In genomic region chr9:57517113-57517512, GRCm38 (mm10) we compare ENCODE assay signal across 8 mouse cellular contexts. TPM values are rescaled to one million over a fixed set of nuclear protein-coding genes. Genes with fewer than 3 reads are reported as not detected.
A peak's percentile ranks its signal among the peaks of the same experiment; 100 is the strongest.
DNase-seq lines count a peak whose midpoint lies in the region; ATAC-seq and TF ChIP-seq lines count a peak whose summit lies in the region.

No protein-coding gene starts in this region.

- H3K4me1 ChIP-seq in heart, adult 2 months (ENCODE audit: control insufficient read depth, insufficient read depth, low read length) = peaks cover 2% of the 10 kb centered on the region
- peaks cover 10% of the 10 kb centered on the region for H3K4me1 ChIP-seq in forebrain, embryonic 12.5 days

- no peak overlapping the region for H3K9ac ChIP-seq in heart, adult 2 months (ENCODE audit: low read depth, low read length)
- no peak overlapping the region for H3K9ac ChIP-seq in forebrain, embryonic 12.5 days

- WGBS in heart, adult 2 months = 4% methylated on average over 3 of the region's 3 CpGs
- WGBS in forebrain, embryonic 12.5 days = 10% methylated on average over 3 of the region's 3 CpGs

- no peak overlapping the region for H3K27ac ChIP-seq in heart, adult 2 months
- H3K27ac ChIP-seq in forebrain, embryonic 12.5 days = 0 out of 2 replicates have a peak overlapping the region, but pooled peaks have one; percentile 25

- intact Hi-C loops in heart, adult 2 months (cut with DNase I) = loop anchor here (1.0 to 5.0 kb wide), 2 partner anchors 32 to 255 kb away; partner anchors contain the start of gene 1700017B05Rik
- intact Hi-C loops in heart, postnatal 25 days (cut with DNase I) = loop anchor here (1.0 to 5.0 kb wide), 2 partner anchors 32 to 310 kb away; no protein-coding TSS in a partner anchor

- peak; percentile 93 for TF ChIP-seq CTCF in heart, adult 2 months (IDR thresholded peaks at IDR 0.05)

- H3K4me2 ChIP-seq in forebrain, embryonic 12.5 days = no peak overlapping the region

- H3K27me3 ChIP-seq in heart, adult 2 months (ENCODE audit: control insufficient read depth, insufficient read depth, low read length) = no peaks in the 10 kb centered on the region
- H3K27me3 ChIP-seq in forebrain, embryonic 12.5 days = no peaks in the 10 kb centered on the region

- peak; percentile 45 to 70 for DNase-seq in heart, adult 2 months
- DNase-seq in heart, postnatal 25 days (ENCODE audit: low spot score) = no peak
- DNase-seq in CD4-positive helper T cell, adult 2 months (ENCODE audit: low read depth, low spot score) = peak; percentile 78
- DNase-seq in adrenal gland, postnatal 25 days = peak; percentile 45
- DNase-seq in kidney, postnatal 14 days = peak; percentile 59
- DNase-seq in spleen, postnatal 36 days (ENCODE audit: low spot score in 2 of 2) = peak; percentile 25 to 47

- no peak for ATAC-seq in forebrain, embryonic 12.5 days (ENCODE audit: low FRiP score)
- ATAC-seq in megakaryocyte progenitor cell, adult 5-6 weeks (replicated peaks; ENCODE audit: poor library complexity) = peak; percentile 63

- peaks cover under 1% of the 10 kb centered on the region; the same call in 1 of the 2 replicates for H3K36me3 ChIP-seq in heart, adult 2 months (ENCODE audit: control insufficient read depth, insufficient read depth, low read length)
- no peaks in the 10 kb centered on the region for H3K36me3 ChIP-seq in forebrain, embryonic 12.5 days (replicated peaks)

- no peak for TF ChIP-seq EP300 in heart, adult 2 months (IDR thresholded peaks at IDR 0.05; ENCODE audit: insufficient read depth, low read depth, low read length)

- H3K79me2 ChIP-seq in heart, adult 2 months (replicated peaks; ENCODE audit: control insufficient read depth, insufficient read depth, low read length) = peaks cover 1% of the 10 kb centered on the region; the same call in 1 of the 2 replicates

- H3K4me3 ChIP-seq in heart, adult 2 months = no peak overlapping the region
- H3K4me3 ChIP-seq in forebrain, embryonic 12.5 days (replicated peaks) = no peak overlapping the region

- H3K9me3 ChIP-seq in forebrain, embryonic 12.5 days = no peaks in the 10 kb centered on the region

- no peak for TF ChIP-seq POLR2A in heart, adult 2 months (IDR thresholded peaks at IDR 0.05; ENCODE audit: insufficient read depth, low read depth, low read length)

RNA-seq across cellular contexts. Expression of gene Cox5a, which starts 4.0 kb away (rescaled TPM):
- total RNA-seq in heart, adult 2 months (2021) = 1,000 to 10,000 TPM; 2,350 to 2,717 TPM
- polyA plus RNA-seq in heart, adult 2 months (2012; rRNA removed) = 1,522 and 1,780 TPM in 2 replicates
- total RNA-seq in heart, postnatal 25 days (2021) = 1,000 to 10,000 TPM; 2,545 to 2,748 TPM
- total RNA-seq in adrenal gland, postnatal 25 days (2021) = 410 and 447 TPM in 2 replicates
- 694 and 697 TPM in 2 replicates for polyA plus RNA-seq in forebrain, embryonic 12.5 days (2016; fragmentation: Nextera tagmentation; extraction: Ambion mirVana)
- total RNA-seq in megakaryocyte progenitor cell, adult 5-6 weeks (2015) = 617 and 644 TPM in 2 replicates
- total RNA-seq in megakaryocyte progenitor cell, adult 5-6 weeks (2017) = 85.1 and 114 TPM in 2 replicates

RNA-seq across cellular contexts. Expression of gene Rpp25, which starts 13.3 kb away (rescaled TPM):
- total RNA-seq in heart, adult 2 months (2021) = 1 to 10 TPM; 1.6 TPM
- 2.1 TPM in 2 replicates for polyA plus RNA-seq in heart, adult 2 months (2012; rRNA removed)
- 1 to 10 TPM; 1.6 to 2.3 TPM for total RNA-seq in heart, postnatal 25 days (2021)
- total RNA-seq in adrenal gland, postnatal 25 days (2021) = 5.0 and 6.5 TPM in 2 replicates
- 5.5 and 5.7 TPM in 2 replicates for polyA plus RNA-seq in forebrain, embryonic 12.5 days (2016; fragmentation: Nextera tagmentation; extraction: Ambion mirVana)
- total RNA-seq in megakaryocyte progenitor cell, adult 5-6 weeks (2015) = 0.12 and 0.30 TPM in 2 replicates
- total RNA-seq in megakaryocyte progenitor cell, adult 5-6 weeks (2017) = 0.20 TPM in 1 of 2 replicates, not detected in the other

RNA-seq across cellular contexts. Expression of gene Fam219b, which starts 20.2 kb away (rescaled TPM):
- total RNA-seq in heart, adult 2 months (2021) = 1 to 10 TPM; 8.1 to 8.3 TPM
- polyA plus RNA-seq in heart, adult 2 months (2012; rRNA removed) = 3.1 and 4.7 TPM in 2 replicates
- total RNA-seq in heart, postnatal 25 days (2021) = 1 to 10 TPM; 6.7 to 9.3 TPM
- total RNA-seq in adrenal gland, postnatal 25 days (2021) = 25.2 and 29.2 TPM in 2 replicates
- polyA plus RNA-seq in forebrain, embryonic 12.5 days (2016; fragmentation: Nextera tagmentation; extraction: Ambion mirVana) = 18.2 and 19.3 TPM in 2 replicates
- total RNA-seq in megakaryocyte progenitor cell, adult 5-6 weeks (2015) = 4.5 and 6.9 TPM in 2 replicates
- 9.2 and 12.8 TPM in 2 replicates for total RNA-seq in megakaryocyte progenitor cell, adult 5-6 weeks (2017)

RNA-seq across cellular contexts. Expression of gene Mpi, which starts 35.5 kb away (rescaled TPM):
- total RNA-seq in heart, adult 2 months (2021) = 100 to 1,000 TPM; 119 to 132 TPM
- polyA plus RNA-seq in heart, adult 2 months (2012; rRNA removed) = 146 and 266 TPM in 2 replicates
- total RNA-seq in heart, postnatal 25 days (2021) = 100 to 1,000 TPM; 160 to 162 TPM
- total RNA-seq in adrenal gland, postnatal 25 days (2021) = 37.2 and 46.9 TPM in 2 replicates
- polyA plus RNA-seq in forebrain, embryonic 12.5 days (2016; fragmentation: Nextera tagmentation; extraction: Ambion mirVana) = 62.3 and 62.5 TPM in 2 replicates
- 15.5 and 21.5 TPM in 2 replicates for total RNA-seq in megakaryocyte progenitor cell, adult 5-6 weeks (2015)
- total RNA-seq in megakaryocyte progenitor cell, adult 5-6 weeks (2017) = 14.0 and 17.2 TPM in 2 replicates

RNA-seq across cellular contexts. Expression of gene Scamp2, which starts 43.6 kb away (rescaled TPM):
- 10 to 100 TPM; 25.7 to 26.7 TPM for total RNA-seq in heart, adult 2 months (2021)
- polyA plus RNA-seq in heart, adult 2 months (2012; rRNA removed) = 43.9 and 54.8 TPM in 2 replicates
- 10 to 100 TPM; 24.6 to 24.8 TPM for total RNA-seq in heart, postnatal 25 days (2021)
- total RNA-seq in adrenal gland, postnatal 25 days (2021) = 54.6 and 67.0 TPM in 2 replicates
- polyA plus RNA-seq in forebrain, embryonic 12.5 days (2016; fragmentation: Nextera tagmentation; extraction: Ambion mirVana) = 57.8 and 60.6 TPM in 2 replicates
- 71.1 and 73.2 TPM in 2 replicates for total RNA-seq in megakaryocyte progenitor cell, adult 5-6 weeks (2015)
- 26.2 and 28.2 TPM in 2 replicates for total RNA-seq in megakaryocyte progenitor cell, adult 5-6 weeks (2017)
